Mouse (Mus musculus) stomach, embryonic 16.5 days (tissue): Measurements from ENCODE around the gene Trmt10c. TPM values are rescaled to one million over a fixed set of nuclear protein-coding genes. Genes with fewer than 3 reads are reported as not detected.
A peak's percentile ranks its signal among the peaks of the same experiment; 100 is the strongest.
"Not testable (repeated sequence)": the region's sequence is repeated elsewhere in the genome, so short reads cannot be mapped to it uniquely, and the experiment has no call there.

ENCODE experiments used
- ATAC-seq: fragments of 200-750 bp; cut with Nextera tagmentation; 2 replicates; pipeline ENCODE4 v1.8.0; 2017; ENCODE audit warnings: moderate number of reproducible peaks, moderate TSS enrichment; ENCODE audit not compliant: insufficient read depth, low FRiP score
- H3K27ac ChIP-seq: fragments of 300-500 bp; sonication (generic); 2 replicates; pipeline ENCODE4 v1.5.1; 2014; ENCODE audit warnings: low read length
- H3K27me3 ChIP-seq: fragments of 300-500 bp; sonication (generic); 2 replicates; pipeline ENCODE4 v1.6.1; 2014; ENCODE audit warnings: low read length, control low read depth, mixed read lengths; ENCODE audit not compliant: control insufficient read depth, insufficient read depth
- H3K36me3 ChIP-seq: fragments of 300-500 bp; sonication (generic); 2 replicates; pipeline ENCODE4 v1.6.1; 2014; ENCODE audit warnings: low read length; ENCODE audit not compliant: control insufficient read depth, insufficient read depth
- H3K4me1 ChIP-seq: fragments of 300-500 bp; sonication (generic); 2 replicates; pipeline ENCODE4 v1.6.1; 2014; ENCODE audit warnings: low read length, control low read depth, mixed read lengths; ENCODE audit not compliant: control insufficient read depth, insufficient read depth
- H3K4me2 ChIP-seq: fragments of 300-500 bp; sonication (generic); 2 replicates; pipeline ENCODE4 v1.6.1; 2014; ENCODE audit warnings: low read depth, low read length, mixed read lengths
- H3K4me3 ChIP-seq: fragments of 300-500 bp; sonication (generic); replicated peaks from 2 replicates; pipeline ENCODE4 v1.5.1; 2014; ENCODE audit warnings: mild to moderate bottlenecking, low read length
- H3K9ac ChIP-seq: fragments of 300-500 bp; sonication (generic); 2 replicates; pipeline ENCODE4 v1.6.1; 2014; ENCODE audit warnings: low read length
- H3K9me3 ChIP-seq: fragments of 300-500 bp; sonication (generic); replicated peaks from 2 replicates; pipeline ENCODE4 v1.6.1; 2016; ENCODE audit warnings: low read length, control low read depth; ENCODE audit not compliant: control insufficient read depth
- WGBS: fragments of 180-500 bp; shearing (Covaris S2); extraction: QIAGEN DNeasy Blood & Tissue Kit; methylation state at CpG from one replicate; pipeline ENCODE4 v1.1.7; 2014; 5-methylcytosine and 5-hydroxymethylcytosine counted together
- polyA plus RNA-seq: library from polyadenylated mRNA; unstranded; fragments of >200 nt; fragmentation: Nextera tagmentation; extraction: Ambion mirVana; gene quantifications from 2 replicates; pipeline ENCODE4 v1.2.1, GENCODE M21; 2015

The Trmt10c gene
- polyA plus RNA-seq, 1 experiment from 2014 or later: 28.5 TPM

GRCm38 (mm10) chr16:56056944-56057590 lies 19.4 kb upstream of the Trmt10c start:
- Histone ChIP-seq H3K4me3 (no peak overlapping the region), H3K27me3 (no peaks in the 10 kb centered on the region), H3K4me2 (no peak overlapping the region), H3K9me3 (no peaks in the 10 kb centered on the region), H3K36me3 (no peaks in the 10 kb centered on the region), H3K4me1 (no peaks in the 10 kb centered on the region), H3K9ac (no peak overlapping the region), H3K27ac (no peak overlapping the region)
- no peak for ATAC-seq
- 58% methylated on average over 7 of the region's 7 CpGs for WGBS

- Histone ChIP-seq H3K4me1 (no peaks in the 10 kb centered on the region), H3K4me2 (no peak overlapping the region), H3K4me3 (no peak overlapping the region), H3K9me3 (no peaks in the 10 kb centered on the region), H3K27ac (no peak overlapping the region), H3K9ac (no peak overlapping the region), H3K36me3 (no peaks in the 10 kb centered on the region), H3K27me3 (no peaks in the 10 kb centered on the region)
- ATAC-seq: no peak
- 78% methylated on average over 3 of the region's 3 CpGs for WGBS
These were observed 18.3 kb upstream of the Trmt10c start for GRCm38 (mm10) chr16:56055911-56056310.

GRCm38 (mm10) chr16:56048038-56048437 lies 10.4 kb upstream of the Trmt10c start, which contains the start of gene Senp7:
Senp7 (plus strand) TSS chr16:56048338.
- not testable (repeated sequence) for H3K27ac ChIP-seq, H3K4me1 ChIP-seq, H3K9ac ChIP-seq, H3K9me3 ChIP-seq, H3K36me3 ChIP-seq, H3K27me3 ChIP-seq, ATAC-seq, H3K4me3 ChIP-seq, H3K4me2 ChIP-seq
- WGBS: no CpG with 5 or more reads among the region's 4 CpGs

- peak; percentile 4; the same call in 1 of the 2 replicates for ATAC-seq
- WGBS: 25% methylated on average over 8 of the region's 8 CpGs
- peak overlapping the region; percentile 79 for H3K4me2 ChIP-seq
- H3K27me3 ChIP-seq: no peaks in the 10 kb centered on the region
- H3K36me3 ChIP-seq: peaks cover 8% of the 10 kb centered on the region; the same call in 1 of the 2 replicates
- peak overlapping the region; percentile 96 for H3K4me3 ChIP-seq
- peaks cover 8% of the 10 kb centered on the region for H3K4me1 ChIP-seq
- peak overlapping the region; percentile 94 for H3K27ac ChIP-seq
- H3K9me3 ChIP-seq: no peaks in the 10 kb centered on the region
- peak overlapping the region; percentile 96 for H3K9ac ChIP-seq
These were observed 471 bp upstream of the Trmt10c start for GRCm38 (mm10) chr16:56038090-56038489.

- ATAC-seq: no peak
- H3K36me3 ChIP-seq: peaks cover 15% of the 10 kb centered on the region; the same call in 1 of the 2 replicates
- peak overlapping the region; percentile 79 for H3K4me2 ChIP-seq
- H3K4me1 ChIP-seq: peaks cover 8% of the 10 kb centered on the region
- H3K9ac ChIP-seq: peak overlapping the region; percentile 96
- 52% methylated on average over 6 of the region's 6 CpGs for WGBS
- no peaks in the 10 kb centered on the region for H3K9me3 ChIP-seq
- H3K4me3 ChIP-seq: peak overlapping the region; percentile 96
- H3K27me3 ChIP-seq: no peaks in the 10 kb centered on the region
- no peak overlapping the region for H3K27ac ChIP-seq
These were observed 1.1 kb downstream of the Trmt10c start for GRCm38 (mm10) chr16:56036501-56036900.

GRCm38 (mm10) chr16:56034566-56034965 lies 3.1 kb downstream of the Trmt10c start:
- Histone ChIP-seq H3K9ac (no peak overlapping the region), H3K4me2 (no peak overlapping the region), H3K4me1 (peaks cover 13% of the 10 kb centered on the region), H3K27ac (no peak overlapping the region), H3K9me3 (no peaks in the 10 kb centered on the region), H3K4me3 (no peak overlapping the region), H3K36me3 (peaks cover 15% of the 10 kb centered on the region; the same call in 1 of the 2 replicates), H3K27me3 (no peaks in the 10 kb centered on the region)
- ATAC-seq: no peak
- WGBS: 98% methylated on average over 6 of the region's 6 CpGs

- Histone ChIP-seq H3K36me3 (peaks cover 18% of the 10 kb centered on the region; the same call in 1 of the 2 replicates), H3K9ac (peak within 1 kb of the TSS; percentile 98), H3K27me3 (no peaks in the 10 kb centered on the region), H3K4me1 (peaks cover 13% of the 10 kb centered on the region), H3K9me3 (no peaks in the 10 kb centered on the region), H3K27ac (peak within 1 kb of the TSS; percentile 90), H3K4me3 (peak within 1 kb of the TSS; percentile 90), H3K4me2 (peak within 1 kb of the TSS; percentile 86)
- peak; percentile 100 for ATAC-seq
- WGBS: 0% methylated on average over 39 of the region's 39 CpGs
These were observed 7.9 kb downstream of the Trmt10c start, which contains the start of gene Pcnp for GRCm38 (mm10) chr16:56029661-56030082. Pcnp (minus strand) TSS chr16:56029739.

- no peaks in the 10 kb centered on the region for H3K9me3 ChIP-seq
- H3K4me1 ChIP-seq: peaks cover 13% of the 10 kb centered on the region
- H3K4me2 ChIP-seq: peak overlapping the region; percentile 86
- peak overlapping the region; percentile 90 for H3K4me3 ChIP-seq
- WGBS: under 1% methylated on average over 62 of the region's 62 CpGs
- H3K27ac ChIP-seq: peak overlapping the region; percentile 90
- H3K36me3 ChIP-seq: peaks cover 15% of the 10 kb centered on the region; the same call in 1 of the 2 replicates
- peak overlapping the region; percentile 98 for H3K9ac ChIP-seq
- H3K27me3 ChIP-seq: no peaks in the 10 kb centered on the region
- ATAC-seq: peak; percentile 88
These were observed 8.7 kb downstream of the Trmt10c start for GRCm38 (mm10) chr16:56028722-56029551.
